Mouse (Mus musculus) hematopoietic stem cell, adult 5-6 weeks (primary cell): ENCODE data around the gene Fchsd2. TPM values are rescaled to one million over a fixed set of nuclear protein-coding genes. Genes with fewer than 3 reads are reported as not detected.

Experiments used
- ATAC-seq, 2 experiments: fragments of 125-278 bp in 1 of 2; replicated peaks in 1 of 2; 2 replicates each; pipeline ENCODE4 v1.8.0; 2016 to 2017; ENCODE audit warnings: inconsistent platforms in 2 of 2, mild to moderate bottlenecking in 2 of 2, moderate number of reproducible peaks in 2 of 2, low read depth in 1 of 2, moderate TSS enrichment in 1 of 2; ENCODE audit not compliant: low FRiP score in 2 of 2, poor library complexity in 2 of 2, severe bottlenecking in 2 of 2, insufficient read depth in 1 of 2, low TSS enrichment in 1 of 2
- total RNA-seq: library from RNA; stranded (forward); fragments of 172-1452, 232-1000 nt; gene quantifications from 2 replicates; pipeline ENCODE4 v1.2.3, GENCODE M21; 2017

Fchsd2 gene
- total RNA-seq, 1 experiment from 2014 or later: 136 TPM

DNA sequence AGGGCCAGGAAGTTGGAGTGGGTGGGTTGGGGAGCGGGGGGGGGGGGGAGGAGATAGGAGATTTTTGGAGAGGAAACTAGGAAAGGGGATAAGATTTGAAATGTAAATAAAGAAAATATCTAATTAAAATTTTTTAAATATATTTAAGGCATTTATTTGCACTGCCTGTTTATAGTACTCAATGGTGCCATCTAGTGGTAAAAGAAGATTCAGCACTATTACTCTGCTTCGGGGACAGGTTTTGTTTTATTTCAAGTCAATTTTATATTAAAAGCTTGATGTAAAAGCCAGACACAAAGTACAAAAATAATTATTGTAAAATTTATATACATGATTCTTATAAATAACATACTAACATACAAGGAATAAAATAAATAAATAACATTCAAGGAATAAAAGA, 138.8 kb downstream of the Fchsd2 start:
- ATAC-seq: no peak

DNA sequence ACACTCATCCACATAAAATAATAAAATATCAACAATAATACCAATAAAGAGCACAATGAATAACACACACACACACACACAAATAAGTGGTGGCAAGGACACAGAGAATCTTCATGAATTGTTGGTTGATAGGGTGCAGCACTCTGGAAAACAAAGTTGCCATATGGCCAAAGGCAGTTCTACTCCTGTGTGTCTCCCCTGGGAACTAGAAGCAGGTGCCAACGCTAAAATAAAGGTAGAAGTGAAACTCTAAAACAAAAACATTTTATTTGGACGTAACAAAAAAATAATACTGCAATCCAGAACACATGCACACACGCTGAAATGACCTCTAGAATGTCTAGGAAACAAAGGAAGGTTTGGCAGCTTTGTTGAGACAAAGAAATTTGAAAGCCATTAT, 140.1 kb downstream of the Fchsd2 start:
- no peak for ATAC-seq

DNA sequence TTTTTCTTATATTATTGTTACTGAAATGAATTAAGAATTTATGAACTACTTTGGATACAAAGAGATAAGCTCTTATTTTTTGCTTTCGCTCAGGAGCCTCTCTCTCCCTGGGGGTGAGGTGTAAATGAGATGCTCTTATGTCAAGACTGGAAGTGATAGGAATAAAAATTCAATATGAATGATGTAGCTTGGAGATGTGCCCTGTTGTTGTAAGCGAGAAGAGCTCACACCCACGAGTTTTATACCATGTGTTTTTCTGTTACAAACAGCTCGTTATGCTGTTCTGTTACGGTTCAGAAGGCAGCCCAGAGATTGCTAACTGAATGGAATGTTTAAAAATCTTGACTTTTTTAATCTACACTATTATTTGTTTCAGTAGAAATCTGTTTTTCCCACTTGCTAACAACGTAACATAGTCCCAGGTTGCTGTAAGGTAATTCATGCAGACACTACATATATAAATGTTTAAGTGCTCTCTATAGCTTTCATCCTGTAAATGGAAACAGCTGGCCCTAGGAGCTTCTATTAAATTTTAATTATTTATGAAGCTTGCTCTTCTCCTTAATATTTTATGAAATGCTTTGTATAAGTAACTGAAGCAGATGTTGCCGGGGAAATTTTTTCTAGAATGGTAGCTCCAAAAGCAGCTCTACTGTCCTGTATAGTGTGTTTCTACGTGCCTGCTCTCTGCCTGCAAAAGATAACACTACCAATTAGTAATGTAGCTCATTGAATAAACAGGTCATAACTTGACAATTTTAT, 144.2 kb downstream of the Fchsd2 start:
- no peak for ATAC-seq

DNA sequence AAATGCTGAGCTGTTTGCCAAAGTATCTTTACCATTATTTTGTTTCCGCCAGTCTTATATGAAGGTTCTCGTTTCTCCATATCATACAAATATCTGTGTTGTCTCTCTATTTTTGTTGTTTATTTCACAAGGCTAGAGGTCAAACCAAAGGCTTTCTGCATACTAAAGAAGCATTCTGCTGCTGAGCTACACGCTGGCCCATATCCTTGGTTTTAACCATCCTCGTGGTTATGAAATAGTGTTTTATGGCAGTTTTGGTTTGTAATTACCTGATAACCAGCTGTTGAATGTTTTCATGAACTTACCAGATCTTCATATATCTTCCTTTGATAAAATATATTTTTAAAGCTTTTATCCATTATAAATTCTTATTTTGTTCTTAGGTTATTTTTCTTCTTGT, 156.1 kb downstream of the Fchsd2 start:
- ATAC-seq: no peak

DNA sequence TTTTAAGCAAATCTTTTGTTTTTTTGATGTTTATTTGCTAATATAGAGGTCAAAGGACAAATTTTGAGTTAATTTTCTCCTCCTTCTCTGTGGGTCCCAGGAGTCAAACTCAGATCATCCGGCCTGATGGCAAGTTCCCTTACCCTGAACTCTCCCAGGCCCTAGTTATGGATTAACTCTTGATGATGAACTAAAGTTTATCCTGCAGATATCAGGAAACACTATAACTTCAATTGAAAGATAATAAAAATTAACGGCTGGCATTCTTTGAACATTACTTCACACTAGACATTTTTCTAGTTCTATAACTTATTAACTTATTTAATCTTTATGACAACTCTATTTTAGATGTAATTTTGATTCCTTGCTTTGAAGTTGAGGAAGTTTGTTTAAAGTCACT, 156.5 kb downstream of the Fchsd2 start:
- ATAC-seq: no peak

DNA sequence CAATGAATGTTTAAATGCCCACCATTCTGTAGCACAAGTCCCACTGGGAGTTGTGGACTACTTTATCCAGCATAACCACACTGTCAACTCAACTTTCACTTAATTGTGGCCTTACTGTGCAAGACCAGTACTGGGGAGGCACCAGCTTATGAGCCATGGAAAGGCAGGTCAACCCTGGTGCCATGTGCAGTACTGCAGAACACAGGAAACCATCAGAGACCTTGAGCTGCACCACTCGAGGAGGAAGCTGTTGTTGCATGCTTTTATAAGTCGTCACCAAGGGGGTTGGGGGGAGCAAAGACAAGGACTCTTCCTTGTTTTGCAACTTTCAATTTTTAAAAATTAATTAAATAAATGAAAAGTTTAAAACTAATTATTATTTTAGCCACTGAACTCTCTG, 160.4 kb downstream of the Fchsd2 start:
- ATAC-seq: no peak

DNA sequence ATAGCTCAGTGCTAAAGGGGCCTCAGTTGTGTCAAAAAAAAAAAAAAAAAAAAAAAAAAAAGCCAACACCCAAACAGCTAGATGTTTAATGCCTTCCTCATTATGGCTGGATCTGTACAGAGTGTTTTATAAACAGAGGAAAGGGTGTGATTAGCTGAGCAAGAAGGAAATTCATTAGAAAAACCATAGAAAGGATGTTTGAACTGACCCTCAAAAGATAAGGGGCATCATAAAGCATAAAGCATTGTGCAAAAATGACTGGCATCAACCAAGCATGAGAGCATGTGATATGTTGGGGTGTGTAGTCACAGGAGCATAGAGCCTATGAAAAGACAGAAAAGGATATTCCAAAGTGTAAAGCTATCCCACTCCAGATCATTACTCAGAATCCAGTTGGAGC, 165.8 kb downstream of the Fchsd2 start:
- ATAC-seq: no peak

DNA sequence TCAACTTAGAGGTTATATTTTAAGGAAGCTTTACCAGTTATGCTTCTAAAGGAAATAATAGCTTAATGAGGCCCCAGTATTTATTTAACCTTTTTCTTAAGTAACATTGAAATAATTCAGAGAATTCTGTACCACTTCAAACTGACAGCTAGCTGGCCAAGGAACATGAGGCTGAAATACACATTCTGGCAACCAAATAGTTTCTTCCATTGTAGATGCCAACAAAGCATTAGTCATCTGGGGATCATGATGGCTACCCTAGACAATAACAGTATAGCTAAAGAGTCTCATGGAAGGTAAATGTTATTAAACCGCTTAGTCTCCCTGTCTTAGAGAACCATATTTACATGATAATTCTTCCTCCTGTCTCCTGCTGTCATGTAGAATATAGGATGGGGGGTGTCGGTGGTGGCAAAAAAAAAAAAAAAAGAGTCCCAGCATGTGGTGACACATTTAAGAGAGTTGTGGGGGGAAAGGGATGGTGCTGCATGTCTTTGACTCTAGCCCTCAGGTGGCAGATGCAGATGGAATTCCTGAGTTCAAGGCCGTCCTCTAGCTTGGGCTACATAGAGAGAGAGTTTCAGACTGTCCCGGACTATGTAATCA, 169.4 kb downstream of the Fchsd2 start:
- no peak for ATAC-seq

DNA sequence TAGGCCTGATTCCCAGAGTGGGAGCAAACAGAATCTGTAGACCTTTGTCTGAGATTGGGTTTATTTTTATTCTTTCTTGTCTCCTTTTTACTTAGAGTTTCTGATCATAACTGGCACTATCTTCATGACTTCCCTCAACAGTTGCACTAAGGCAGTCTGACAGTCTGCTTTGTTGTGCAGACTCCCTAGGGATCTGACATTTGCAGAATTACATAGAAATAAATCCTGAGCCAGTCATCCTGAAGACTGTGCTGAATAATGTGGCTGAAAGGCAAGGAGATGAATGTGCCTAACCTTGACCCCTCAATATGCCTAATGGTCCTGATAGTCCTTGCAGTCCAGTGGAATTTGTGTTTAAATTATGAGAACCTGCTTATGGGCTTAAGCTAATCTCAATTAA, 170.8 kb downstream of the Fchsd2 start:
- ATAC-seq: no peak

DNA sequence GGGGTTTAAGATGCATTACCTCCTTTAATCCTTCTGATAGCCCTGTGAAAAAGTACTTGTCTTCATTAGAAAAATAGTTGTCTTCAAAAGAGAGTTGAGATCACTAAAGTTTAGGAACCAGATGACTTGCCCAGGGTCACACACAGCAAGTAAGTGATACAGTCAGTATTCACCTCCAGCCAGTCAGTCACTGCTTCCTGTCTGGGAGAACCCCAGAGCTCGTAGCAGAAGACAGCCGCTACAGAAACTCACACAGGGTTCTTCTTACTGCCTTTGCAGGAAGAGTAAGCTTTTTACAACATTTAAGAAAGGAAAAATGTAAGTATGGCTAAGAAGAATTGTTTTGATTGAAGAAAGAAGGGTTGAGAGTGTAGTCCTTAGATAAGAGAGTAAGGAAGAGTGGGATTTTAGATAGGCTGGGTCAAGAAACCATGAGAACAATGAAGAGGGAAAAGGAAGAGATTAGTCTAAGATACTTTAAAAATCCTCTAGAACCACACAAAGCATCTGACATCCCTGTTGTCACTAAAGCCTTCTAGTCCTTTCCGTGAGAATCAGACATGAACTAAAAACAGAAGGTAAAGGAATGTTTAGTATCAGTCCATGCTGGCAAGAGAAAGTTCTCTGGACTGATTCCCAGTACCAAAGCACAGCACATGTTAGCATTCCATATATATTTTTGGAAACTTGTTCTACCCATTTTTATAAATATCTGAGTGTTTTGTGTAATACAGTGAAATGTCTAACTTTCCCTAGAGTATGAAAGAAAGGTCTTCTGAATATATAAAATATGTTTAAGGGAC, 175.0 kb downstream of the Fchsd2 start:
- ATAC-seq: no peak

DNA sequence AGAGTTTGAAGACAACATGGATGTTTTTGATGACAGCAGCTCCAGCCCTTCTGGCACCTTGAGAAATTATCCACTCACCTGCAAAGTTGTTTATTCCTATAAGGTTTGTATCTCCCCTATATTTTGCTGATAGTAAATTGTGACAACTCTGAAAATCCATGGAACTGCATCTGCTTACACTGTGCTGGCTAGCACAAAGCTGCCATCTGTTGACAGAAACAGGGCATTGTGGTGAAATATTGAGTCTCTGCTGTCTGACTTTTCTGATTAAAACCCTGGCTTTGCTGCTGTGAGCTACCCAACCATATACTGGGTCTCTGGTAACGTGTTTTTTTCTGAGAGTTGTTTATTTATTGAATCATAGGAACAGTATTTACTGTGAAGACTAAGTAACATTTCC, 178.9 kb downstream of the Fchsd2 start:
- no peak for ATAC-seq

DNA sequence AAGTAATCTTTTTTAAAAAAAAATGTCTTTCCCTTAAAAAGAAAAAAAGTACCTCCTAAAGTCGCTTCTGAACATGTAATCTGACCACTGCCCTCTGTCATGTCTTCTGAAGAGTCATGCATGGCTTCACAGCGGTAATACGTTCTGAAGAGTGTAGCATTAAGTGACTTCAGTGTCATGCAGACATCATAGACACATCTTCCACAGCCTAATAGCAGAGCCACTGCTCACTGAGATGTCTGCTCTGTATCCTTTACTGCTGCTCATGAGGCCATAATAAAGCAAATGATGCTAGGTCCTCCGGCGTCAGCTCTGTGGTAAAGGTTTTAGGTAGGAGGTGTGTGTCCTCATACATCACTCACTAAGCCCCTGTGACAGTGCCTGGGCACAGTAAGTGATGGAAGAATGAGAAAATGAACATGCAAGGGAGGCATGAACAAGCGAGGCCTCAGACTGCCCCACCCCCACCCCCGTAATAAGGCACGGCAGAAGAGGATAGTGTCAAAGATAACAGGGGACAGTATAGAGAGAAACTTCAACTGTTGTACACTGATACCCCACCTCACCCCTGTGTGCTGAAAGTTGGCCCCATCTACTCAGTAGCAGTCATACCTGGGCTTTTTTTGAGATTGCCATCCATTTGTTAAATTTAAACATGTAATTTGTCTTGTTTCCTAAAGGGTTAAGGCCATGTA, 179.9 kb downstream of the Fchsd2 start:
- ATAC-seq: no peak

DNA sequence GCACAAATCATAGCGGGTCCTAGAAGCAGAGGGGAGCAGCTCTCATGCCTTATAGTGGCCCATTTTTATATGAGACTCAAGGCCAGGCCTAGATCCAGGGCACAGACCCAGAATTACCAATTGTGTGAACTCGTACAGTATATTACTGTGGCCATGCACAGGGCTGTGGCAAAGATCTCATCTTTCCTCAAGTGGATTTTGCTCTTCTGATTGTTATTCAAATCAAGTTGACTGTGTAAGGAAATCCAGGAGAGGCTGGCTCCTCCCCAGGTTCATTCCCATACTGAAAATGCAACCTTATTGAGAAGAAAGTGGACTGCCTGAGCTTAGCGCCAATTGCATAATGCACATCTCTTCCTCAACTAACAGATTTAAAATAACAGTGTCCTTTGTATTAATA, 190.1 kb downstream of the Fchsd2 start:
- ATAC-seq: no peak

DNA sequence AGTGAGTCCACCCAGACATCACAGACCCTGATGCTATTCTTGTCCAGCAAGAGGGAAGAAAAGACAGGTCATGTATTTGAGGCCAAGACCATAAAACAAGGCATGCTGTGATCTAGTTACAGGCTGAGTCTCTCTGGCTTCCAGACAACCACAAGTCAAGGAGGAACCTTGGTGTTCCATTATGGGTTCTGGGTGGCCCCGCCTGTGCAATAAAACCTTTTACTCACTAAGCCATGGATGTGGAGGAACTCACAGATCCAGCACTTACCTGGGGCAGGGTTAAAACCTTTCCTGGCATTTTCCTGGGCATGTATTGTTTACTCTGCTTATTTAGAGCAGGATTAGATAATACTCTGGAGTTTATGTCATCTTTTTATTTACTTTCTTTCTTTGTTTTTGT, 191.8 kb downstream of the Fchsd2 start:
- no peak for ATAC-seq

DNA sequence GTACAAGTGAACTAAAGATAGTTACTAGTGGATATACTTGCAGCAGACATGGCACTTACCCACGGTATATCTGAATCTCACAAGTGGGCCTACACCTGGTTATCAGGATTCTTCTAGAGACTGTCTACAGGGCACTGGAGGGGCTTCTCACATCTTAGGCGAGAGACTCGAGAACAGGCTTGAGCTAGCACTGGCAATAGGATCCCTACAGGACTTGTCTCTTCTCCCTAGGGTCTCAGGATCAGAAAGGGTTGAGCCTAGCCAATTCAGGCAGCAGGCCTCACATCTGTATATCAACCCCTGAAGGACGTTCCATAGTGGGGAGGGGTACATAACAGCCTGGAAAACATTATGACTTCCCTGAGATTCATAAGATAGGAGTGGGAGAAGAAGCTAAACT, 194.2 kb downstream of the Fchsd2 start:
- no peak for ATAC-seq

DNA sequence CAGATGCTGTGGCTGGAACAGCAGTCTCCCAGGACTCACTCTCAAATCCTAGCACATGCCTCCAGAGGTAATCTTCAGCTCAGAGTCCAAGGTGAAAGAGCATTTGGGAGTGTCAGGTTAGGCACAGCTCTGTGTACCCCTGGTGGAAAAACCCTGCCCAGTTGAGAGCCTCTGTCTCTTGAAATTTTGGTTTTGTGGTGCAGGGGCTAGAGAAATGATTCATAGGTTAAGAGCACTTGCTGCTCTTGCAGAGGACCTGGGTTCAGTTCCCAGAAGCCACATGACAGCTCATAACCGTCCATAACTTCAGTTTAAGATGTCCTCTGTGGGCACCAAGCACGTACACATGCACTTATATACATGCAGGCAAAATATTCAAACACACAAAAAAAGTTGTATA, 195.2 kb downstream of the Fchsd2 start:
- ATAC-seq: no peak

DNA sequence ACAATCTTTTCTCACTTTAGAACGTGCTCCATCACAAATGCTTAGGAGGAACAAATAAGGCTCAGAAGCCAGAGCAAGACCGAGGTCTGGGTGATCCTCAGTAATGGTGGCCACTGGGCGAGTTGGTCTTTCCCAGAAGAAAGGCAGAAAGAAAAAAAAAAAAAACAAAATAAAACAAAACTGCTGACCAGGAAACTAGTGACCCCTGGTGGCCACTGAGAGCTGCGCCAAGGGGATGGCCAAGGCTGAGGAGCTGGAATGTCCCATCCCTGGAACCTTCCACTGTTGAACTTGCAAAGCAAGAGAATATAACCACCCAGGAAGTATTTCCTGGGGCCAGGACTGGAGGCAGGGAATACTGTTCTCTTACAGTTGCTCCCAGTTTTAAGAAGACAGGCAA, 195.8 kb downstream of the Fchsd2 start:
- peak; percentile 18 to 53; a peak in 2 of 4 replicates for ATAC-seq

DNA sequence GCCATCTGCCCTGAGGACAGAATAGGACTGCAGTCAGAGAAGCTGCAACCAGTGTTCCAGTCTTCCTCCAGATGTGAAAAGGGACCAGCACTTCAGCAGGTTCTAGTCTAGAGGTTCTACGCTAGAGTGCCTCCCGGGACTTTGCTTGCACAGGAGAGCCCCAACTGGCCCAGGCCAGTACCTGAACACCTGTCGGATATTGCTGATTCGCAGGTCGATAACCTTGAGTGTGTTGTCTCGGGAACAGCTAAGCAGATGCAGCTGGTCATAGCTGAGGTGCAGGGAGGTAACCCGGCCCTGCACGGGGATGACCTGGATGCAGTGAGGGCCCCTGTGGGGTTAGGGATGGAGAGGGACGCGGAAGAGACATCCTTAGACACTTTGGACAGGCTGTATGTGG, 197.7 kb downstream of the Fchsd2 start:
- no peak for ATAC-seq
